Mouse (Mus musculus) urinary bladder, postnatal 25 days (tissue): ENCODE results near the gene Awat1.

Source experiments
- DNase-seq: peaks from one replicate; pipeline ENCODE4 v3.0.0; 2022; ENCODE audit warnings: low spot score

Gene Awat1

DNA sequence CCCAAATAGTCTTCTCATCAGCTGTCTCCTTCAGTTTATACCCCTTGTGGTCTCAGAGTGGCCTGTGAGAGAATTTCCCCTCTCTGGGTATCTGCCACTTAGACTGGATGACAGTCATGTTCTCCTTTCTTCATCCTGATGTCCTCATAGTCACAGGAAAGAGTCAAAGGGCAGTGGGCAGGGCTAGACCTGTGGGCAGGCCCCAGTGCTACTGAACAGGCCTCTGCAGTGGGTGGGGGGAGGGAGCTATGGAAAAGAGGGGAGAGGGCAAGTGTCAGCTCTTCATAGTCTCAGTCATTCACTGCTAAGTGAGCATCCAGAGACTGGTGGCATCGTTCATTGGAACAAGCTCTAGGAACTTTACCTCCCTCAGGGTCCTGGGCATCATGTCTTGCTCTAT is at the start of gene Awat1:
TSS of gene Awat1 (plus strand) at position 301 of the 400 bp plus-strand sequence.
- no peak for DNase-seq

- DNase-seq: no peak
Observed at GRCm38 (mm10) chrX:100524471-100524870, 47.6 kb upstream of the Awat1 start, which contains the start of gene Dgat2l6. Dgat2l6 (plus strand) TSS chrX:100524838.

- DNase-seq: no peak
Observed at GRCm38 (mm10) chrX:100556026-100556425, 16.0 kb upstream of the Awat1 start.

DNA sequence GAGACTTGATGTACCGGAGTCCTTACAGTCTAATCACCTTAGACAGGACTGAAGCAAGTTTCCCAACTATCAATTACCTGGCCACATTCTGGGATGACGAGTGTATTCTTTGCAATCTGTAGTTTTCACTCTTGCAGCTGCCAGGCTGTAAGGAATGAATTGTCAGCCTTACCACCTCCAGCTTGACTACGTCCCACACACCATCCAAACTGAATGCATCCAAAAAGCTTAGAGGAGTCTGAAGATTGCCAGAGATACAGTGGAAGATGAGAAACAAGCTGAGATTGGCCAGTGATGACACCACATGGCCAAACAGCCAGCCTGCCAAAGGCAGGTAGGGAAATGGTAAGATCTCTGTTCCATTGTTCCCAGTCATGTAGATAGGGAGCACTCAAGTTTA is 6.4 kb upstream of the Awat1 start:
- DNase-seq: no peak

DNA sequence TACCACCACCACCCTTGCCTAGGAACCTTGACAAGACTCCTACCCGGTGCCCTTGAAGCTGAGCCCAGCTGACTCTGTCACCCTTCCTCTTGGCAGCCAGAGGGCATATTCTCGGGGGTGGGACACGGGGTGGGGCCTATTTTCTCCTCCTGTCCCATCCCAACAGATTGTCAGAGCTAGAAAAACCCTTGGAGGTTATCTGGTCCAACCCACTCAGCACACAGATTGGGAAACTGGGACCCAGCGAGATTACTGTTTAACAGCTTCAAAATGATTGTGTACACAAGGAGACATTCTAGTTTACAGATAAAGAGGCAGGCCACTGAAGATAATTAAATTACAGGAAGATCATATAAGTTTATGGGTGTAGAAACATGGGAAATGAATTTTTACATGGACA is 22.7 kb downstream of the Awat1 start, which contains the start of gene P2ry4:
TSS of gene P2ry4 (minus strand) at position 79 of the 400 bp plus-strand sequence.
- DNase-seq: no peak

- peak; percentile 19 for DNase-seq
Observed at GRCm38 (mm10) chrX:100597439-100597838, 25.4 kb downstream of the Awat1 start.

DNA sequence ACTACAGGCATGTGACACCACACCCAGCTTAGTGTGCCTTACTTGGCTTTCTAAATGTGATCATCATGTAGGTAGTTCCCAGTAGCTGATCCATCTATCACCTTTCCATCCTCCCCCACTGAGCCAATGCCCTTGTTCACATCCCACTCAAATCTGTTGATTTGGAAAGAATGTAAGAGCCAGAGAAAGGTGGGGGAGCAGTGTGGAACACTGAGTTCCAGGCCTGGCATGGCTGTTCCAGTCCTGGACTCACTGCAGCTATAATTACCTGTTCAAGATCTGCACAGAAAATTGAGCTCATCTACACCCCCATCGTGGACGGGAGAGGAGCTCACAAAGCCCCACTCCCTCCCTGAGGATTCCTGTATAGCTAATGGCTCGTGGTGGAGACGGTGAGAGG is 27.7 kb downstream of the Awat1 start:
- no peak for DNase-seq

DNA sequence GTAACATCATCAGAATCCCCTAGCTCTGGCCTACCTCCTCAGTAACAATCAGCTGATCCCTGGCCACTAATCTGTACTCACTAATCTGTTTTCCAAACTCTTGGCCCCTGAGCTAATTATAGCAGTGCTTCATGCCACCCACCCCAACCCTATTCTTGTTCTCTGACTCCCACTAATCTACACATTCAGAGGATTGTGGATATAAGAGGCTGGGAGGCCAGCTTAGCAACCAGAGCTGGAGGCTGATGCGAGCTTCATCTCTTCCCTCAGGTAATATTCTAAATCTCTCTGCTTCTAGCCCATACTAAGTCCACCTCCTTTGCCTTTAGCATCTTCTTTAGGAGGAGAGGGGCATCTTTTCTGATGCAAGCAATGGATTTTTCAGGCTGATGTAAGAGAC is 33.3 kb downstream of the Awat1 start, which contains the start of gene Arr3:
TSS of gene Arr3 (plus strand) at position 184 of the 400 bp plus-strand sequence.
- DNase-seq: no peak

- DNase-seq: no peak
Observed at GRCm38 (mm10) chrX:100618488-100618887, 46.4 kb downstream of the Awat1 start.

- DNase-seq: no peak
Observed at GRCm38 (mm10) chrX:100621366-100621765, 49.3 kb downstream of the Awat1 start.

GRCm38 (mm10) chrX:100624242-100624641 is 52.2 kb downstream of the Awat1 start:
- no peak for DNase-seq

DNA sequence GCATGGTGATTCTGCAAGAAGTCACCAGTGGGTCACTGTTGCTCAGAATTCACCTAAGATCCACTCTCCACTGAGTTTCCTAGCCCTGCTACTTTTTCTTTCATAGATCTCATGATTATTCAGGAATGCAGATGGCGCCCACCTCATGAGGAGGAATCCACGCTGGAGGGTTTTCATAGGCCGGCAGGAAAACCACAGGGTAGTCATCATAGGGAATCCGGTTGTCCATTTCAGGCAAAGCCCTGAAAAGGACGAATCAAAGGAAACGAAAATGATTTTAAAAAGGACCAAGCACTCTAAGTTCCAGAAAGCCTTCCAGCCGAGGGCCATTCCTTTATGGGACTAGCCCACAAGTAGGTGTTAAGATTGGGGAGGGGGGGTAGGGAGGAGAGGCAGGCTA is 53.1 kb downstream of the Awat1 start:
- DNase-seq: no peak

GRCm38 (mm10) chrX:100625546-100625801 is 53.4 kb downstream of the Awat1 start, which contains the start of gene Kif4:
Kif4 (plus strand) TSS chrX:100625737.
- DNase-seq: no peak

DNA sequence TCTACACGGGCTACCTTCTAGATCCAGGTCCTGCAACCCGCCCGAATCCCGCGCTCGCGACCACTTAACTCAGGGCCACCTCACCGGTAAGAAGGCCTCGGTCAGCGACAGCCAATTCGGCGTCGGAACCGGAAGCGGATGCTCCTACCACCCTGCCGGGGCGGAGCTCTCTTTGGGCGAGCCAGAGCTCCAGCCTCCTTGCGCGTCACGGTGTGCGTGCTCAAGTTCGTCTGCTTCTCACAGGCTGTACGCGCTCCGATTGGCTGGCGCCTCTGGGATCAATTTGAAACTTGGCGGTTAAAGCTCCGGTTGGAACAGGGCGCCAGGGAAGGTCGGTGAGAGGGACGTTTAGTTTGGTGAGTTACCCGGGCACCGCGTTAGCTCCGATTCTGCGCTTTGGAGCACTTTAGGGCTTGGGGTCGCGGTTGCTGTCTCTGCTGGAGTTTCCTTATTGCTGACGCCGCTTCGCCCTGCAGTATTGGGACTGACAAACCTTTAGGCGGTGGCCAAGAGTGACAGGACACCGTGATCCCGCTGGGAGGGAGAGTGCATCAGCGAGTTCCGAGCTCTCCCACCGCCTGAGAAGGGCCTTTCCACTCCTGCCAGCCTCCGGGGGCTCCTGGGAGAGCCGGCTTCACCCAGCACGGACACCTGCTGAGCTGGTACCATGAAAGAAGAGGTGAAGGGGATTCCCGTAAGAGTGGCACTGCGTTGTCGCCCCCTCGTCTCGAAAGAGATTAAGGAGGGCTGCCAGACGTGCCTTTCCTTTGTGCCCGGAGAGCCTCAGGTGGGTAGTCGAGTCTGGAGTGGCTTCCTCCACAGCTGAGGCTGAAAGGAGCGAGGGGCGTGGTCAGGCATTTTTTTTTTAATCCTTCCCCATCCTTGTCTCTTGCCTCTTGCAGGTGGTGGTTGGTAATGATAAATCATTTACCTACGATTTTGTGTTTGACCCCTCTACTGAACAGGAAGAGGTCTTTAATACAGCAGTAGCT is 54.0 kb downstream of the Awat1 start, which contains the start of gene Pdzd11:
TSS of gene Pdzd11 (minus strand) at position 767 of the 992 bp plus-strand sequence.
- DNase-seq: peak; percentile 70
